Mouse (Mus musculus): ENCODE results near the gene Serf2.
"Not testable (repeated sequence)": the region's sequence is repeated elsewhere in the genome, so short reads cannot be mapped to it uniquely, and the experiment has no call there.

The Serf2 gene

DNA sequence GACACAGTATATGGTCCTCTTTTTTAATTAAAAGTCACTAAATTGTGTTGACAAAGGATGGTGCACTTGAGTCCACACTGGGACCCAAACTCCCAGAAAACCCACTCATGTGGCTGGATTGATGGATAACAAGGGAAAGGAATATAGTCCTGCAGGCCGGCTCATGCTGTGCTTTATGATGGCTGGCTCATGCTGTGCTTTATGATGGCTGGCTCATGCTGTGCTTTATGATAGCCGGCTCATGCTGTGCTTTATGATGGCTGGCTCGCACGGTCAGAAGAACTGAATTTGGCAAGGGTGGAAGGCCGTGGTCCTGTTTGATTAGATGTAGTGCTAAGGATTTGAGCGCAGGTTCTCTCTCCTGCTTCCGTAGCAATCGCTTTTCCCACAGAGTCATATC, 34.6 kb downstream of the Serf2 start:
- intact Hi-C loops (cut with DNase I) = no loop called here

DNA sequence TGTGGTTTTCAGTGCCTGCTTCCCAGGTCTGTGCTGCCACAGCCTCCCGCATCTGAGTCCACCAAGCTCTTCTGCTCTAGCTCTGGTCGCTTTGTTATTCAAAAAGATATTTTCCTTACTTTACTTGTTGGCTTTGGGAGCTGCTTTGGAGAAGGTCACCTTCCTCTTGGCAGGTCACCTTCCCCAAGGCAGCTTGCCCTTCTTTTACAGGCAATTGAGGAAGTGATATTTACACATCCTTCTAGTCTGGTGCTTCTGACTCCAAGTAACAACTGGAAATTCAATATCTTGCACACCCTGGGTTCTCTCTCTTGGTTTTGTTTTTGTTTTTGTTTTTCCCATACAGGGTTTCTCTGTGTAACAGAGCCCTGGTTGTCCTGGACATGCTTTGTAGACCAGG, 35.4 kb downstream of the Serf2 start:
- intact Hi-C loops (cut with DNase I) = not testable (repeated sequence)

DNA sequence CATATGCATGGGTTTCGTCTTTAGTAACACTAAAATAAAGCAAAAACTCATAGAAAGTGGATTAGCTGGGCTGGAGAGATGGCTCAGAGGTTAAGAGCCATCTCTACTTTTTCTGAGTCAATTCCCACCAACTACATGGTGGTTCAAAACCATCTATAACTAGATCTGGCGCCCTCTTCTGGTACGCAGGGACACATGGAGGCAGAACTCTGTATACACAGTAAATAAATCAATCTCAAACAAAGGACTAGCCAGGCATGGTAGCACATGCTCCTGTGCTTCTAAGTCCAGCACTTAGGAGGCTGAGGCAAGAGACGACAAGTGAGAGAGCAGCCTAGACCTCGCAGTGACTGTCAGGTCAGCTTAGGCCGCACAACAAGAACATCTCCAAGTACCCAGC, 52.6 kb downstream of the Serf2 start:
- intact Hi-C loops (cut with DNase I) = not testable (repeated sequence)

DNA sequence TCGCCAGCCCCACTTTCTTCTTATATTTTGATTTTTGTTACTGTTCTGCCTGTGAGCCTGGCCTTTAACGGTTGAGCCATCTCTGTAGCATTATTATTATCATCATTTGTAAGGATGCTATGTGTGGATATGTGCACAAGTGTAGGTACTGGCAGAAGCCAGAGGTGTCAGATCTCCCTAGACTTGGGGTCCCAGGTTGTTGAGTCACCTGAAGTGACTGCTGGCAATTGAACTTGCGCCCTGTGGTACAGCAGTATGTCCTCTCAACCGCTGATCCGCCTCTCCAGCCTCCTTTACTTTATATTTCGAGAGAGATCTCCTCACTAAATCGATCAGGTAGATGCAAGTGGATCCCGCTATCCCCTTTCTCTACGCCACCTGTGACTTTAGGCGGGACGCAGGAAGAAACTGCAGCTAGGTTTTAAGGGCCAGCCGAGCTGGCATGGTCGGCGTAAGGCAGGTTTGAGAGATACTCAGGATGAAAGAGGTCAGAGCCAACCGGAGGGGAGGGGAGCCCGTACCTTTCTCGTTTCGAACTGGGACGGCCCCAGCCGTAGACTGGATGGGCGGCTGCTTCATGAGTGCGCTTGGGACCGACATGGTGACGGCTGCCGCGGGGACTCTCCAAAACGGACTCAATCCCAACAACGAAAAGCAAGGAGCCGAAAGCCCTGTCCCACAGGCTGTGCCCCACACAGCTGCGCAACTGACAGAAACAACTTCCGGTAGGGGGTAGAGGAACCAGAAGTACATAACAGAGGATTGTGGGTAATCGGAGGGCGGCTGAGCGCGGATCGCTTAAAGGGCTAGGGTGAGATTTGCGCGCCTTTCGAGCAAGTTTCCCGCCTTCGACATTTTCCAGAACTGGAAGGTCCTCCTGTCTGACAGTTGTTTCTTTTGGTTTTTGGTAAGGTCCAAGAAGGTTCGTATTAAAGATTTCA, 57.2 kb downstream of the Serf2 start, which contains the start of the genes Mfap1a and Wdr76:
Gene Mfap1a, minus strand, starts transcription at position 724 of the 941 bp plus-strand sequence.
Gene Wdr76, plus strand, starts transcription at position 782 of the 941 bp plus-strand sequence.
- intact Hi-C loops (cut with DNase I) = not testable (repeated sequence)

DNA sequence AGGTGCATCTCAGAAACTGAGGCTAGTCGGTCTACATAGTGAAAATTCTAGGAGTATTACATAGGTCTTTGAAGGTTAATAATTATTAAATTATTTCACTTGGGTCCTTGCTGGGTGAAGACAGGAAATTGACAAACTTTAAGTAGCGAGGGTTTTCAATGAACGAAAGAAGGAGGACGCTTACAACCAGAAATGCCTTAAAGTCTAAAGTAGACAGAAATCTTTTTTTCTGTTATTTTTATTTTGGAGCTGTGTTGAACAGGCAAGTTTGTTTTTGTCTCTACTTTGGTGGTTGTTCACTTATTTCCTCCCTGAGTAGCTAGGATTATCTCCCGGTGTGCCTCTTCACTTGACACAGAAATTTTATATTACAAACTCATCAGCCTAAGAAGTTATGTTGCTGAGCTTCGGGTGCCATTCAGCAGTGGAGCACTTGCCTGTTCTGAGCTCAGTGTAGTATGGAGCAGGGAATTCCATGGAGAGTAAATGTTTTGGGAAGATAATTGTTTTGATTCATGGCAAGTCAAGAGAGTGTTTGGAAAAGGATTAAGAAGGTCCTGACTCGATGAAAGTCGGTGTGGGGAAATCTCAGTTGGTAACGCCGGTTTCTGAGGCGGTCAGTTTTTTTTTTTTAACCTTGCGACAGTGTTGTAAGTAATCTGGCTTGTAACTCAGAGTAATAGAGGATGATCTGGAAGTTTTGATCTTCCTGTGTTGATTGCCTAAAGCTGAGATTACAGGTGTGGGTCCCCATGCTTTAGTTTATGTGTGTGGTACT, 58.4 kb downstream of the Serf2 start:
- intact Hi-C loops (cut with DNase I) = no loop called here

Small RNAs within 50 kb of the gene (microRNA-seq; reads per million reads assigned to microRNA genes)
- gene Gm22953 = 0 reads per million in 2 experiments
